Mouse (Mus musculus) megakaryocyte progenitor cell, adult 5-6 weeks (primary cell): ENCODE measurements around the gene Gm49318. TPM values are rescaled to one million over a fixed set of nuclear protein-coding genes. Genes with fewer than 3 reads are reported as not detected.
A peak's percentile ranks its signal among the peaks of the same experiment; 100 is the strongest.
"Not testable (repeated sequence)": the region's sequence is repeated elsewhere in the genome, so short reads cannot be mapped to it uniquely, and the experiment has no call there.

Source experiments
- ATAC-seq: replicated peaks from 2 replicates; pipeline ENCODE4 v1.8.0; 2016; ENCODE audit warnings: mild to moderate bottlenecking, moderate TSS enrichment, inconsistent platforms; ENCODE audit not compliant: poor library complexity
- total RNA-seq, 2 experiments: library from RNA; stranded (forward) in 1 of 2; stranded (reverse) in 1 of 2; fragments of 157-497, 149-512 nt in 1 of 2; fragments of 200-1000 nt in 1 of 2; gene quantifications; 2 replicates each; pipeline versions ENCODE4 v1.2.3 to v1.2.4; 2015 to 2017

Gene Gm49318
- total RNA-seq (2015), result not detected in 2 replicates
- total RNA-seq (2017), result not detected in 2 replicates

DNA sequence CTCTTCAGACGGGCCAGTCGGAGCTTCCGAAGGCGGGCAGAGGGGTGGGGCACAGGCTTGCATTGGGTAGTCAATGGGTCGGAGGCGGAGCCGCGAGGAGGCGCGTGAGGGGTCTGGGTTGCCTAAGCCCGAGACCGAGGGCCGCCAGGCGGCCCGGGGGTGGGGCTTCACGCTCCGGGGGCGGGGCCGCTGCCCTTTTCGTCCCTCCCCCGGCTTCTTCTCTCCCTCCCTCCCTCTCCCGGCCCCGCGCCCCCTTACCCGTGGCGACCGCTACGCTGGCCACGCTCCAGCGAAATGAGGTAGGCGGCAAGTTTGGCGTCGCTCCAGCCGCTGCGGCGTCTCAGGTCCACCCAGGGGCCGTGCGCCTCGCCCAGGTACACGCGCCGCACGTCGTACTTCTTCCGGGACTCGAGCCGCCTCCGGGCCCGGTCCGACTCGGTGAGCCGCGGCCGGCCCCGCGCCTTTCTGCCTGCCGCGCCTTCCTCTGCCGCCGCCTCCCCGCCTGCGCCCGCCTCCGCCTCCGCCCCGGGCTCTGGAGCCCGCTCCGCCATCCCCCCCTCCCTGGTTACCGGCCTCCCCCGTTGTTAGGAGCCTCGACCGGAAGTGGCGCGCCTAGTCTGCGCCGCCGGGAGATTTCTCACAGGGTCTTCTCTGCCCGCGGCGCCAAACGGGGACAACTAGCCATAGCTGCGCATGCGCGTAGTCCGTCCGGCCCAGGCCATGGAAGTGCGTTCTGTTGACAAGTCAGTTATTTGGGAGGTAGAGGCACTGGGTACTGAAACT lies at the start of gene Gm49318, which contains the start of gene Zfp653:
TSS of gene Gm49318 (minus strand) at position 469 of the 783 bp plus-strand sequence.
TSS of gene Zfp653 (minus strand) at position 586 of the 783 bp plus-strand sequence.
- peak; percentile 94 for ATAC-seq

DNA sequence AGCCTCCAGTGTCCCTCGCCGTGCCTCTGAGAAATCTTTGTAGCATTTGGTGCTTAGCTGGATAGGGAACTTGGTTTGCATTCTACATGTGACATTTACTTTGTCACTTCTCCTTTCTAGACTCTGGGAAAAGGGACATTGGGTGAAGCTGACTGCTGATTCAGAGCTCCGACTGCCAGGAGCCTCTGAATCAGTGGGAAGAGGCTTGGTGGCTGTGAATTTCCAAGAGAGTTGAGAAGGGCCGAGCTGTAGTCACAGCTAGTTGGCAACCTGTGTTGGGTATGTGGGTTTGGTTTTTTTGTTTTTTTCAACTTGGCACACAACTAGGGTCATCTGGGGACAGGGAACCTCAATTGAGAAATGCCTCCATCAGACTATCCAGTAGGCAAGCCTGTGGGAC lies 48.5 kb upstream of the Gm49318 start:
- ATAC-seq, result 0 out of 2 replicates have a peak, but pooled peaks have one; percentile 10

DNA sequence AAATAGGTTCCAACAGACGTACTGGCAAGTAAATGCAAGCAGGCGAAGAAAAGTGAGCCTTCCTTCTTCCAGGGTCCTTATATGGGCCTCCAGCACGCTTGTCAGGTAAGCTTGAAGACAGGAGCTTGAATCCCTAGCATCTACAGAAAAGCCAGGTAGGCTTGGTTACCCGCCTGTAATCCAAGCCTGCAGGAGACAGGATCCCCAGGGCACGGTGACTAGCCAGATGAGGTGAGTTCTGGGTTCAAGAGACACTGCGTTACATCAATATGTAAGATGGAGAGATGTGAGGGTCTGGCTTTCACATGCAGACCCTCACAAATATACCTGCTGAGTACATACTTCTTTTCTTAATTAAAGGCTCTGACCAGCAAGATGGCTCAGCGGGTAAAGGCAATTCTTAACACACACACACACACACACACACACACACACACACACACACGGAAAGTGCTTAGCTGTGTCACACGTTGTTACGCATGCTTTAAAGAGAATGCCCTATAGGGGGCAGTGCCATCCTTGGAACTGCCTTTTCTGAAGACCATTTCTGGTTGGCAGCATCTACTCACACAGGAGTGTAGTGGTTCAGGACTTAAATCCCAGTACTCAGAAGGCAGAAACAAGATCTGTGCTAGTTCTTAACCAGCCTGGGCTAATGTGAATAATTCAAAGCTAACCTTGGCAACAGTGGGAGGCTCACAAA lies 46.8 kb upstream of the Gm49318 start:
- peak; percentile 50 for ATAC-seq

DNA sequence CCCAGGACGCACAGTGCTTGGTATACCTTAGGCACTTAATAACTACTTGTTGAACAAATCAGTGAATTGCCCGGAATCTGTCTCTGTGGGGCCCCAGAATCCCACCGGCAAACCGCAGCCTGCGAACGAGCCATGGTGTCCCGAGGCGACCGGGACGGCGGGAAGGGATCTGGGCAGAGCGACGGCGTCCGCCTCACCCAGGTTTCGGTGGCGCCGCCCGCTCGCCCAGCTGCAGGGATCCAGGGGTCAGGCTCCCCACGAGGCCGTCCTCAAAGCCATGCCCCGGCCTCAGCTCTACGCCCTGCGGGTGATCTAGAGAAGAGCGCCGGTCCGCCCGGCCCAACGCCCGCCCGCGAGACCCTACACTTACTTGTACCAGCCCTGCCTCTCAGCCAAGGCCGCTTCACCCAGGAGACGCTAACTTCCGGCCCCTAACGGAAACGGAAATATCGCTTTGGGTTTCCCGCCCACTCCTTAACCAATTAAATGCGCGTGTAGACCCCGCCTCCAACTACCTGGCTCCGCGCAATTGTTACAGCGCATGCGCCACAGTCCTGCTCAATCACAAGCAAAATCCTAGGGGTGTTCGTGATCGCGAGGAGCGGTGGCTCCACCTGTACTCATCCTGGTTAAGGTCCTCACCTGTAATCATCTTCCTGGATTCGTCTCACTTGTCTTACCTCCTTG lies 45.8 kb upstream of the Gm49318 start, which contains the start of gene Elof1:
TSS of gene Elof1 (minus strand) at position 433 of the 687 bp plus-strand sequence.
- ATAC-seq, result peak; percentile 90

DNA sequence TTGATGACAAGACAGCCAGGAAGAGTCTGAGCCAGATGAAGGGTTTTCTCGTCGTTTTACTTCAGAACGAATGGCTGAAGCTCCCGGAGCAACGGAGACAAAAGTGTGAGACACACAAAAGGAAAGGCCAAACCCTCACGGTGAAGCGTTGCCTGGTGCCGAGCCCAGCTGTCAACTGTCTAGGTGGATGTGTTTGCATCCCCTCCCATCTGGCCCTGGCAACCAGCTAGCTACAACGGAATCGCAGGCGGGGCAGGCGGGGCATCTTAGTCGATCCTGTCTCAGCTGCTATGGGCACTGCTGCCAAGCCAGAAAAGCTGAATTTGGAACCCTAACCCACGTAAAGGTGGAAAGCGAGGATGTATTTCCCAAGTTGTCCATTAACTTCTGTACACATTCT lies 45.0 kb upstream of the Gm49318 start:
- ATAC-seq, result 0 out of 2 replicates have a peak, but pooled peaks have one; percentile 22

DNA sequence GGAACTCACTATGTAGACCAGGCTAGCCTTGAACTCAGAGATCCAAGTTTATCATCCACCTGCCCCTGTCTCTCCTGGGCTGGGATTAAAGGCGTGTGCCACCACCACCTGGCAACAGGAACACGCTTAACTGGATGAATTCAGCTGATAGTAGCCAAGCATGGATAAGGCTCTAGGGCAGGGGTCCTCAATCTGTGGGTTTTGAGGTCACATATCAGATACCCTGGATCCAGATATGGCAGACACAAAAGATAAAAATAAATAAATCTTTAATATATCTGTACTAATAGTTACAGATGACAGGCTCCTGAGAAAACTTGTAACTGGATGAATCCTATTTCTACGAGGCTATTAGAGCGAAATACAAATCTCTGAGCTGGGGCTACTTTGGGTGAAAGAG lies 44.6 kb upstream of the Gm49318 start:
- no peak for ATAC-seq

DNA sequence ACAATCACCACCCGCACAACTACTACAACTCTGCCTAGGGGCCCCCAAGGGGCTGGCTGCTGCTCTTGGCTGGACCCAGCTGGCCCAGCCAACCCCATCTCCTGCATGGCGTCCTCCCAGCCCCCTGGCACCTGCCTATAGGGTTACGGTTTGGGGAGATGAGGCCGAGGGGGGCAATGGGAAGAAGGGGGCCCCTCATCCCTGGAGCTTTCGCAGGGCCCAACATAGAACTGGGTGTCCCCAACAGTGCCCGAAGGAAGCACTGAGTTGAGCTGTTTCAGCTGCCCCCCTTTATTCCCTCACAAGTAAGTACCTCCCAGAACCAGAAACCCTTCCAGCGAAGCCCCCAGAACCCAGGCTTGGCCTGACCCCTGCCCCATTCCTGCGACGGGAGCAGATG lies 37.1 kb upstream of the Gm49318 start:
- no peak for ATAC-seq

DNA sequence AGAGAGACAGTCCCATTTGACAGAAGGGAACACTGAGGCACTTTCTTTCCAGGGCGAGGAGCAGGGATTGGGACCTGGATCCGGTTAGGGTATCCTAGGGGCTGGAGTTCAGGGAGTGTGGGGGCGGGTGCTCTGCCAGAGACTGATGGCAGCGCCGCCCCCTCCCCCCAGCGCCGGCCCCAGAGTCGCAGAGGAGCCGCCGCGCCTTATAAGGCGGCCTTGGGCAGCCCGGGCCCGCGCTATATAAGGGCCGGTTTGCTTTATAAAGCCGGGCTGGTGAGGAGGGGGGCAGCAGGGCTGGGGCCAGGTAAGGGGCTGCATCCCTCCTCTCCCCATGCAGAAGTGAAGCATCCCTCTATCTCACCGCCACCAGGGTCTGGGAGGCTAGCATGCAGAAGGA lies 28.9 kb upstream of the Gm49318 start:
- no peak for ATAC-seq

DNA sequence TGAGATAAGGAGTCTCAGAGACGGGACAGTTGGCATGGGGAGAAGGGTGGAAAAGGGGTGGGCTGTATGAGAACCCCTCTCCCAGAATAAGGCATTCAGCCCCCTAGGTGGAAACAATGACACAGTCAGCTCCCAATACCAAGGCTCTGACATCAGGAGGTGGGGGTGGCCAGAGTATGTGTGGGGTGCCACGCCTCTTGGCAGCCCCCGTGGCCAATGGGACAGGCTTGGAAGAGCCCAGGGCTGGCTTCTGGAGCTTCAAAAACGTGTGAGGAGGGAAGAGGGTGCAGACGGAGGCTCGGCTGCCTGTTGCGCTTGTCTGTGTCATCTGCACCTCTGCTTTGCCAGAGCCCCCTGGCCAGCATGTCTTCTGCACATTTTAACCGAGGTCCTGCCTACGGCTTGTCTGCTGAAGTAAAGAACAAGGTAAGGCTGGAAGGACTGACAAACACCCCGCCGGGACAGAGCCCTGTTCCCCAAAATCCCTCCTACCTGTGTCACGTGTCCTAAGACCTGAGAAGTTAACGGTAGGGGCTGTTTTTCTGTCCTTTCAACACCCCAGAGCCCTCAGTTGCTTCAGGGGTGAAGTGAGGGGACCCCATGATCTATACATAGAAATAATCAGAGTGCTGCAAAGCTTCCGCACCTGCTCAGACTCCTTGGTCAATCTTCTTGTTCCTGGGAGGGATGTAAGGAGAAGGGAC lies 28.1 kb upstream of the Gm49318 start, which contains the start of gene Cnn1:
TSS of gene Cnn1 (plus strand) at position 224 of the 704 bp plus-strand sequence.
- peak; percentile 37; the same call in 1 of the 2 replicates for ATAC-seq

DNA sequence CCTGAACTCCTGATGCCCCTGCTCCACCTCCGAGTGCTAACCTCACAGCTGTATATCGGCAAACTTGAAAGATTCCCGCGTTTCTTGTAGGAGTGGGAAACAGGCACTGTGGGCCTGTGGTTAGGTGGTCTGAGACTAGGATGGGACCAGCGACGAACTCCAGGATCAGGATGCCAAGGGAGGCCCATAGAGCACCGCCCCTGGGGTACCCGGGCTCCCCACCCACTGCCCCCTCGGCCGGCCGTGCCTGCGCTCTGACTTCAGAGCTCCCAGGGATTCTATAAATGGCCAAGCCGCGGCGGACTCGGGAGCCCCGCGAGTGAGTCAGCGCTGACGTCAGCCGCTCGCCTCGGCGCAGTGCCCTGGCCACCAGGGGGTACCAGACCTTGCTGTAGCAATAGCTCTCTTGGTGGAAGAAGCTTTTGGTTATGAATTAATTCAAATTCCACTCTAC lies 24.8 kb upstream of the Gm49318 start:
- ATAC-seq, result peak; percentile 99

DNA sequence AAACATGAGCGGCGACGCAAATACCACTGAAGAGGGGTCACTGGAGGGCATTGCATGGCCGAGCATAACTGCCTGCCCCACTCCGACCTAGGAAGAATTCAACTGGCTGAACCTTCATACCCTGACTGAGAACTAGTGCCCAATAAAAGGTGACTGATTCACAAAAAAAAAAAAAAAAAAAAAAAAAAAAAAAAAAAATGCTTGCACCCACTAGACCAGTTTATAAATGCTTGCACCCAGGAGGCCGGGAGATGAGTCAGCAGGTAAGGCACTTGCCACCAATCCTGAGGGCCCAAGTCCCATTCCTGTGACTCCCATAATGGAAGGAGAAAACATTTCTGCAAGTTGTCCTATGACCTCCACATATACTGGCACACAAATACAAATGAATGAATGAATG lies 21.7 kb upstream of the Gm49318 start:
- no peak for ATAC-seq

DNA sequence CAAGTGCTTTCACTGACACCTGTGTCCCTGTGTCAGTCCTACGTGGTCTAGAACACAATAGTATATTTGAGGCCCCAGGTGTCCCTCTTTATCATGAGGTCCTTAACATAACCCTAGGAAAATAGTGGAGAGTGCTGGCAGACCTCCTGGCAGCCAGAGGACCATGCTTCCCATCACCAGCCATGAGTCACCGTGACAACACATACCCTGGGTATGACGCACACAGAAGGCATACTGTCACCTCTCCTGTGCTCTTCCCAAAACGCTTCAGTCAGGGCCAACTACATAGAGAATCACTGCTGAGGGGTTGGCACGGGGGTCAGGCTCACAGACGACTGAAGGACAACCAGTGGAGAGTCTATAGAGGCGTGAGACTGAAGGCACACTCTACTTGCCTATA lies 18.9 kb upstream of the Gm49318 start:
- ATAC-seq, result no peak

DNA sequence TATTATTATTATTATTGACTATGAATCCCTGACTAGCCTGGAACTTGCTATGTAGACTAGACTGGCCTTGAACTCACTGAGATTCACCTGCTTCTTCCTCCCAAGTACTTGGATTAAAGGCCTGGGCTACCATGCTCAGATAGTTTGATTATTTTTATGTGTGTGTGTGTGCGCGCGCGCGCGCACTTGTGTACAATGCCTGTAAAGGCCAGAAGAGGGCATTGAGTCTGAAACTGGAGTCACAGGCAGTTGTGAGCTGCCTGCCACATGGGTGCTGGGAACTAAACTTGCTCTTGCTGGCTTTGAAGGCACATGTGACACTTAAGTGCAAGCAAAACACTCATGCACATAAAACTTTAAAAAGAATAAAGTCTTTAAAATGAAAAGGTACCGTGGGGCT lies 18.2 kb upstream of the Gm49318 start:
- ATAC-seq, result no peak

DNA sequence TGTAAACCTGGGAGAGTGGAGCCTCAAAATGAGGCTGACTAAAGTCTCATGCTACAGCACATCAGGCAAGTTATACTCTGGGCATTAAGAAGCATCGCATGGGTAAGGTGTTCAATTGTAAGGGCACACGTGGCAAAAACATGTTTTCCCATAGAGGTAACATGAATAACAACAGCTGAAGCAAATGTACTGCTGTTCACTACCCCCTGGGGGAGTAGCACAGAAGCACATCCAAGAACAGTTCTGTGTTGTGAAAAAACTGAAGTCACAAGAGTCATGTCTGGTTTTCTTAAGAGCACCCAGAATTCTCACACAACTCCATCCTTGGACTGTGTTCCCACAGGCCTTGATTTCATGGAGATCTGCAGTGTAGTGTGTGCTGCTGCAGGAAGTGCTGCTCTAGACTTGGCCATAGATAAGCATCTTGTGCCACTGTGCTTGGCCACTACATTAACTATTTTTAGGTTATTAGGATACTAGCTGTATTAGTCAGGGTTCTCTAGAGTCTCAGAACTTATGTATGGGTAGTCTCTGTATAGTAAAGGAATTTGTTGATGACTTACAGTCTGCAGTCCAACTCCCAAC lies 16.1 kb upstream of the Gm49318 start:
- ATAC-seq, result no peak

DNA sequence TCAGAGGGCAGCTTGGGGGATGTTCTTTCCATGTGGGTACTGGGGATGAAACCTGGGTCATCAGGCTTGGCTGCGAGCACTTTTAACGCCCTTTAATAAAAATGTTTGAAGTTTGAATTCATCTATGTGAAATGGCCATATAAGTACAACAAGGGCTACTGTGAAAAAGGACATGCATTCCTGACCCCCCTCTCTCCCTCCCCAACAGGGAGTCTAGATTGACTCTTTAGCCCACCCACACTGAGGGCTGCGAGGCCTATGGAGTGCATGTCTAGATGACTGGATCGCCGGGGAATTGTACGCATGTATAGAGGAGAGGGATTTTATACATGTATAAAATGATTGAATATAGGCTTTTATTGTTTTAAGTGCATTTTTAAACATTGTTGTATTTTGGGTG lies 15.0 kb upstream of the Gm49318 start:
- no peak for ATAC-seq

DNA sequence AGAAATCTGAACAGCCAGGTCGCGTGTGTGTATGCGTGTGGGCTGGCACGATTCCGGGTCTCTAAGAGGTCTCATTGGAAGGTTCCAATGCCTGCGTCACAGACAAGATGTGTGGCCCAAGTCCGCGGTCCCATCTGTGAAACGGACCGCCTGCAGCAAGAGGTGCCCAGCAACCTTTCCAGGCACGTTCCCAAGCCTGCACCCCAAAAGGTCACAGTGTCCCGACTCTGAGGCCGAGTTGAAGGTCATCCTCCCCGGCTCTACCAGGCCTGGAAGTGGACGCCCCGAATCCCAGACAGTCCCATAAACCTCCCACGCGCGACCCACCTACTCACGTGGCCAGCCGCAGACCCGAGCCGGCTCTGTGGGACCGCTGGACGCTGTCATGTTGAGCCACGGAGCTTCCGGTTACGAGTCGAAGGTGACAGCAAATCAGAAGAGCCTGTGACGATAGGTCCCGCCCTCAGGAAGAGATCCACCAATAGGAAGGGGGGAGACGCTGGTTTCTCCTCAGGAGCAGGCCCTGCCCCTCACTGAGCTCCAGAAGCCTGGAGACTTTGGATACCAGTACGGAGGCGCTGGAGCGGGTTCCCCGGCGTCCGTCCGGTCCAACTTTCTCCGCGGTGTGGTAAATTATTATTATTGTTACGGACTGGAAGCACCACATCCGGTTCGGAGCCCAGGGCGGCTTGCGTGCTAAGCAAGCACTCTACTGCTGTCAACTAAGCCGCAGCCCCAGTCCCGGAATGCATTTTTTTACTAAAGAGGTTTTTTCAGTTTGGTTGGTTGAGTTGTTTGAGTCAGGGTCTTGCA lies 14.2 kb upstream of the Gm49318 start, which contains the start of gene Ecsit:
TSS of gene Ecsit (minus strand) at position 417 of the 813 bp plus-strand sequence.
- ATAC-seq, result peak; percentile 100

DNA sequence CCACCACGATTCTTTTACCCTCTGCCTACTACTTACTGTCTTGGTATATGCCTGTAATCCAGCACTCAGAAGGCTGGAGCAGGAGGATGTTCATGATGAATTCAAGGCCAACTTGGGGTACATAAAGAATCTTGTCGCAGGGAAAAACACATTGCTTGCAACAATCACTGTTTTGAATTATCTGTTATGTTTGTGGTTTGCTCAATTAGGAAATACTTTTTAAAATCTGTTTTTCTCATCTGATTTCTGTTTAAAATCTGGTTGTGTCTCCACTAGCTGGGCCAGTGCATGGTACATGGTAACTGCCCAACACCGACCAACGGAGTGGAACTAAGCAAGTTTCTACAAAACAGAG lies 13.6 kb upstream of the Gm49318 start:
- no peak for ATAC-seq

DNA sequence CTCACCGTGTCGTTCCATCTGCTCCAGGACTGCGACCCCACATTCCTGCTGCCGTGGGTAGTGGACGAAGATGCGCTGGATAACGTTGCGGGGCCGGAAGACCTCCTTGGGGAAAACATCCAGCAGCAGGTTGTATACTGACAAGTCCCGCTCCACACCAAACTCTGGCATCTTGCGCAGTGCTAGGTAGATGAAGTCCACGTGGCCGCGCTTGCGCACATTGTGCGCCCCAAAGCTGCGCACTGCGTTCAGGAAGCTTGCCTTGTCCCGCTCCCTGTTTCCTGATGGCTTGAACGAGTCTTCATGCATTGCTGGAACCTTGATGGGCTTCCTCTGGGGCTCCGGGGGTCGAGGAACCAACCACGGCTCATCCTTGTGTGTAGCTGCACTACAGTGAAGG lies 5.2 kb upstream of the Gm49318 start:
- no peak for ATAC-seq

DNA sequence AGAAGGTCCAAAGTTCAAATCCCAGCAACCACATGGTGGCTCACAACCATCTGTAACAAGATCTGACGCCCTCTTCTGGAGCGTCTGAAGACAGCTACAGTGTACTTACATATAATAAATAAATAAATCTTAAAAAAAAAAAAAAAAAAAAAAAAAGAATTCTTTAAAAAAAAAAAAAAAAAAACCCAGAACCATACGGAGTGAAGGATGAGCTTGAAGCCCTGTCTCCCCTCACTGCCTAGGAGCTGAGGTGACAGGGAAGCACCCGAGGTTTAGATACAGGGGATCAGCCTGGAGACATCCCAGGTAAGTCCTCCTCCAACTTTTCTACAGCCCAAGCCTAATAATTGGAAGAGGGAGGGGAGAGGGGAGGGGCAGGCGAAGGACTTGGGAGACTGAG lies 4.7 kb upstream of the Gm49318 start:
- ATAC-seq, result not testable (repeated sequence)
